Mouse (Mus musculus) ES-Bruce4 (cell line): Measurements from ENCODE around the gene S1pr1. TPM values are rescaled to one million over a fixed set of nuclear protein-coding genes. Genes with fewer than 3 reads are reported as not detected.

Source experiments
- H3K27ac ChIP-seq: 2 replicates; pipeline ENCODE4 v1.5.1; 2012; ENCODE audit warnings: low read length, inconsistent platforms; ENCODE audit not compliant: insufficient read depth
- H3K27me3 ChIP-seq: 2 replicates; pipeline ENCODE4 v1.6.1; 2012; ENCODE audit warnings: mild to moderate bottlenecking, low read length, inconsistent platforms; ENCODE audit not compliant: control insufficient read depth, poor library complexity, insufficient read depth, severe bottlenecking
- H3K36me3 ChIP-seq: 2 replicates; pipeline ENCODE4 v1.6.1; 2012; ENCODE audit warnings: inconsistent platforms, mild to moderate bottlenecking, low read length, moderate library complexity; ENCODE audit not compliant: control insufficient read depth, poor library complexity, insufficient read depth, severe bottlenecking
- H3K4me1 ChIP-seq: one replicate; pipeline ENCODE4 v1.8.1; 2011; ENCODE audit warnings: low read length; ENCODE audit not compliant: control insufficient read depth, insufficient read depth
- H3K4me3 ChIP-seq: 2 replicates; pipeline ENCODE4 v1.5.1; 2011; ENCODE audit warnings: low read depth, mild to moderate bottlenecking, low read length
- H3K9ac ChIP-seq: 2 replicates; pipeline ENCODE4 v1.6.1; 2012; ENCODE audit warnings: low read depth, mild to moderate bottlenecking, inconsistent platforms; ENCODE audit not compliant: poor library complexity, severe bottlenecking
- H3K9me3 ChIP-seq: replicated peaks from 2 replicates; pipeline ENCODE4 v1.6.1; 2012; ENCODE audit warnings: mild to moderate bottlenecking, low read length, inconsistent platforms; ENCODE audit not compliant: control insufficient read depth, poor library complexity, insufficient read depth, severe bottlenecking
- CTCF ChIP-seq: IDR thresholded peaks from one replicate; pipeline ENCODE4 v1.8.1; 2011; ENCODE audit warnings: low read depth, low read length
- EP300 ChIP-seq: IDR thresholded peaks from 2 replicates; pipeline ENCODE4 v1.6.1; 2011; ENCODE audit warnings: low read depth, low read length; ENCODE audit not compliant: insufficient read depth
- POLR2A ChIP-seq: IDR thresholded peaks from one replicate; pipeline ENCODE4 v1.8.1; 2011; ENCODE audit warnings: low read length; ENCODE audit not compliant: insufficient read depth
- polyA plus RNA-seq: library from polyadenylated mRNA; stranded (reverse); fragments of >200 nt; gene quantifications from 2 replicates; pipeline ENCODE4 v1.2.4, GENCODE M21; 2011; ENCODE audit warnings: low read depth; ENCODE audit not compliant: missing spikeins, insufficient read depth, insufficient read length

The S1pr1 gene
- polyA plus RNA-seq, 1 experiment, result 2.0 TPM

DNA sequence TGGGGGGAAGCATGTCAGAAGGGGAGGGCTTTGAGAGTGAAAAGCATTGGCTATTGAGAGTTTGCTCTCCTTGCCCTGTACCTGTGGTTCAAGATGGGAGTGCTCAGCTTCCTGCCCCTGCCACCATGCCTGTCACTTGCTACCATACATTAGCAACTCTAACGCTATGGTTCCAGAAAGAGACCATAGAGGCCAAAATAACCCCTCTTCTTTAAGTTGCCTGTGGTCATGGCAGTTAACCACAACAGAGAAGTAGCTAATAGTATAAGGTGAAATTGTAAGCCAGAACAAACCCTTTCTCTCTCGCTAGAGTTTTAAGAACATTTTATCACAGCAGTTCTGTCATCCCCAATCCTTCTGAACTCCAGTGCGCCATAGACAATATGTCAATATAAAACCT, 35.5 kb upstream of the S1pr1 start:
- Histone ChIP-seq H3K27ac (no peak overlapping the region), H3K36me3 (no peaks in the 10 kb centered on the region), H3K9ac (no peak overlapping the region), H3K4me1 (peaks cover 2% of the 10 kb centered on the region), H3K9me3 (no peaks in the 10 kb centered on the region), H3K27me3 (no peaks in the 10 kb centered on the region), H3K4me3 (no peak overlapping the region)
- no peak for TF ChIP-seq POLR2A
- no peak for TF ChIP-seq EP300
- TF ChIP-seq CTCF, result no peak

DNA sequence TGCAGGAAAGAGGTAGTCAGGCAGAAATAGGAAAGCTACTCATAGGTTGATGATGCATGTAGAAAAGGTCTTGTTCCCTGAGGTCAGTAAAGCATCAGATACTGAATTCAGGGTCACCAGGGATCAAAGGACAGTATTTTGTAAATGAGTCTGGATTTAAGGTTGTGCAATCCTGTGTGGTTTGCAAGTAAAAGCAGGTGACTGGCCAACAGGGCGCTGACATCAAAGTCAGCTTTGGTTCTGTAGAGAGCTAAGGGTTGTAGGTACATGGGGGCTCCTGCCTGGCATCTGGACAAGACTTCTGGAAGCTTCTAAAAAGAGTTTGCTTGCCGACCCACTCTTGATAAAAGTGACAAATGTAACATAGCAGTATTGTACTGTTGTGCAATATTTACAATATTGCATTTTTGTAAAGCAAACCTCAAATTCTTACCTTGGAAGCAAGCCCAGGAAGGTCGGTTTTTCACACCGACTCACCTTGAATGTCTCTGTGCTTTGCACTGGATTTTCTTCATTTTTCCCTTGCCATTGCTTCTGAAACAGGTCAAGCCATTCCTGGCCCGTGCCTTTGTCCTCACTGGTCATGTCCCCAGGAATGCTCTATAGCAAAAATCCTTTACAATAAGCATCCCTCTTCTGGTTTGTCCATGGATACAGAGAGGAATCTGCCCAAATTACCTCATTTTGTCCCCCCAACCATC, 33.6 kb upstream of the S1pr1 start:
- no peak for TF ChIP-seq POLR2A
- TF ChIP-seq EP300, result no peak
- TF ChIP-seq CTCF, result no peak
- H3K9ac ChIP-seq, result no peak overlapping the region
- H3K36me3 ChIP-seq, result no peaks in the 10 kb centered on the region
- H3K27ac ChIP-seq, result no peak overlapping the region
- no peaks in the 10 kb centered on the region for H3K9me3 ChIP-seq
- H3K4me3 ChIP-seq, result no peak overlapping the region
- no peaks in the 10 kb centered on the region for H3K27me3 ChIP-seq
- no peaks in the 10 kb centered on the region for H3K4me1 ChIP-seq

DNA sequence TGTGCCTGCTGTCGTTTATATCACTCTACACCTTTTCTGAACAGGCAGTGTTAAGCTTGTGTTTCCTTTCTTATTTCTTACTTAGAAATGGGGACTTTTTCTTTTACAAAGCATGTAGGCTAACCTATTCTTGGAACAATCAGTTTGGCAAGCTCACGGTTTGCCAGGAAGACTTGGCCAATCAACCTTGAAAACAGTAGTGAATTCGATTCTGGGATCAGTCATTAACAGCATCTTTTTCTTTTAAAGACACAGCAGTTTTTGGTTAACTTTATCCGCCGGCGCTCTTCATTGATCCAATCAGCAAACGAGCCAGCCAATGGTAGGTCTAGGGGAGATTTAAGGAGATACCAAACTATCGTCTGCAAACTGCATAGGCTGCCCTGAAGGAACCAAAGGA, 31.6 kb upstream of the S1pr1 start:
- Histone ChIP-seq H3K36me3 (no peaks in the 10 kb centered on the region), H3K4me3 (no peak overlapping the region), H3K4me1 (no peaks in the 10 kb centered on the region), H3K9me3 (no peaks in the 10 kb centered on the region), H3K27me3 (no peaks in the 10 kb centered on the region), H3K27ac (no peak overlapping the region), H3K9ac (no peak overlapping the region)
- no peak for TF ChIP-seq EP300
- no peak for TF ChIP-seq POLR2A
- TF ChIP-seq CTCF, result no peak

DNA sequence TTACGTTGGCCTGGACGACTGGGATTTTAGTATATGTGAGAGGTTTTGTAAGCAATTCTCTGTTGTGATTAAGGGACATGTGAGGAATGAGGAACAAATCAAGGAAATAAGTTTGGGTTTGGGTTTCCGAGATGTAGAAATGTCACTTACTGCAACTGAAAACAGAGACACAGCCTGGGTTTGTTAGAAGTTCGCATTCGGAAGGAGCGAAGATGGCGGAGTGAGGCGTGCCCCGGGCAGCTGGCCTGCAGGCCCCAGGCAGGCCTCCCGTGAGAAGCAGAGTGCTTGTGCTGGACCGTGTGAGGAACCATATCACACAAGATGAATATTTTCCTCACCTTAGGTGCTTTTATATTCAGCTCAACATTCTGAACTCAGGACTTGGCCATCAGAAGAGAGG, 30.2 kb upstream of the S1pr1 start:
- TF ChIP-seq CTCF (no peak), EP300 (no peak), POLR2A (no peak)
- no peaks in the 10 kb centered on the region for H3K36me3 ChIP-seq

DNA sequence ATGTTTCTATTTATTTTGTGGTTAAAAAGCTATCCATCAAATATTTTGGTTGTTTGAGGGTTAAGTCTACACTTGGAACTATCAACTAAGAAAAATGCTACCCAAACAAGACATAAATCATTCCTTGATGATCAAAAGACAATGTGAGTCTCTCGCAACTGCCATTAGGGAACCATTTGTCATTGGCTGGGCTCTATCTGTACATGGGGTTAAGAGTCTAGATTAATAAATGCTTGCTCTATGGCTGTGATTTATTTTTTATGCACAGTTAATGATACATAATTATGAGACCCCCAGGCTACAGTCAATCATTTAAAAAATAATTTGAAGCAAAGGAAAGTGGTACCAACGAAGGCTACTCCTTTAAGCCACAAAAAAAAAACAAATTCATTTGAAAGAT, 23.7 kb upstream of the S1pr1 start:
- Histone ChIP-seq H3K27ac (no peak overlapping the region), H3K9me3 (no peaks in the 10 kb centered on the region), H3K9ac (no peak overlapping the region), H3K36me3 (no peaks in the 10 kb centered on the region), H3K4me1 (no peaks in the 10 kb centered on the region), H3K4me3 (no peak overlapping the region), H3K27me3 (no peaks in the 10 kb centered on the region)
- TF ChIP-seq EP300 (no peak), CTCF (no peak), POLR2A (no peak)

More for the DNA sequence above, 30.2 kb upstream of the S1pr1 start:
- no peaks in the 10 kb centered on the region for H3K4me1 ChIP-seq
- H3K27ac ChIP-seq, result no peak overlapping the region
- no peak overlapping the region for H3K4me3 ChIP-seq
- H3K27me3 ChIP-seq, result no peaks in the 10 kb centered on the region
- no peaks in the 10 kb centered on the region for H3K9me3 ChIP-seq
- H3K9ac ChIP-seq, result no peak overlapping the region

DNA sequence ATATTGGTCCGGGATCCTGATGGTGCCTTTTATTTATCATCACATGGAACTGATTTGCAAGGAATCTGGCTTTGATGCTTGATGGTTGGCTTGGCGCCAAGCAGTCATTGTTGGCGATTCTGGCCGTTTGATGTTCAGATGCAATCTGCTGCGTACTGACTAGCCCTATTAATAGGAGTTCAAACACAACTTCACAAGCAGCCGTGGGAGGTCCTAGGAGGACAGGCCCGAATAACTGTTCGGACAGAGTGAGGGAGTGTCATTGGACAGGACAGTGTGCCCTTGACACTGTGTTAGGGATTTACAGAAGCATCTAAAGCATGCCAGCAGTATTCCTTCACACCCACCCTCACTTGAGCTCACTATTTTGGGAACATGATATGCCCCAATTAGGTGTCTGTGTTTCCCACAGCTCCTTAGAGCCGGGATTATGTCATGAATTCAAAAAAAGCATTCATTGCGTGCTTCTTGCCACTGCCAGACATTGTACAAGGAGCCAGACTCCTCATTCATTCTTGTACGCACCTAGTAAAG, 23.0 kb upstream of the S1pr1 start:
- H3K4me1 ChIP-seq, result no peaks in the 10 kb centered on the region
- no peaks in the 10 kb centered on the region for H3K27me3 ChIP-seq
- H3K36me3 ChIP-seq, result no peaks in the 10 kb centered on the region
- no peak overlapping the region for H3K4me3 ChIP-seq
- H3K27ac ChIP-seq, result no peak overlapping the region
- TF ChIP-seq POLR2A, result no peak
- no peak for TF ChIP-seq EP300
- TF ChIP-seq CTCF, result no peak
- no peaks in the 10 kb centered on the region for H3K9me3 ChIP-seq
- H3K9ac ChIP-seq, result no peak overlapping the region
